Mouse (Mus musculus) kidney, adult 9 months (tissue): ENCODE data around the gene Dlgap3.

Experiments
- DNase-seq: peaks from one replicate; pipeline ENCODE4 v3.0.0; 2022

Gene Dlgap3

GRCm38 (mm10) chr4:127168914-127169345 is at the start of gene Dlgap3:
Dlgap3 (plus strand) TSS chr4:127169204.
- no peak for DNase-seq

- DNase-seq, result no peak
These were observed 45.6 kb upstream of the Dlgap3 start, which contains the start of gene Tmem35b for GRCm38 (mm10) chr4:127123391-127123790. Tmem35b (plus strand) TSS chr4:127123691.

GRCm38 (mm10) chr4:127124331-127124730 is 44.7 kb upstream of the Dlgap3 start:
- DNase-seq, result no peak

- DNase-seq, result peak; percentile 86
These were observed 43.1 kb upstream of the Dlgap3 start for GRCm38 (mm10) chr4:127125834-127126463.

- DNase-seq, result no peak
These were observed 34.3 kb upstream of the Dlgap3 start for GRCm38 (mm10) chr4:127134687-127135086.

- no peak for DNase-seq
These were observed 31.4 kb upstream of the Dlgap3 start for GRCm38 (mm10) chr4:127137591-127137990.

GRCm38 (mm10) chr4:127138486-127138885 is 30.5 kb upstream of the Dlgap3 start:
- no peak for DNase-seq

- DNase-seq, result no peak
These were observed 19.0 kb upstream of the Dlgap3 start for GRCm38 (mm10) chr4:127150031-127150430.

- DNase-seq, result no peak
These were observed 15.7 kb upstream of the Dlgap3 start for GRCm38 (mm10) chr4:127153345-127153744.

- no peak for DNase-seq
These were observed 13.2 kb upstream of the Dlgap3 start for GRCm38 (mm10) chr4:127155757-127156156.

GRCm38 (mm10) chr4:127157746-127158145 is 11.3 kb upstream of the Dlgap3 start:
- DNase-seq, result no peak

- no peak for DNase-seq
These were observed 5.1 kb upstream of the Dlgap3 start for GRCm38 (mm10) chr4:127163926-127164325.

GRCm38 (mm10) chr4:127167096-127167495 is 1.9 kb upstream of the Dlgap3 start:
- DNase-seq, result no peak

GRCm38 (mm10) chr4:127167731-127168130 is 1.3 kb upstream of the Dlgap3 start:
- DNase-seq, result no peak

- peak; percentile 6 for DNase-seq
These were observed 642 bp upstream of the Dlgap3 start for GRCm38 (mm10) chr4:127168211-127168913.

GRCm38 (mm10) chr4:127169346-127170221 is 580 bp downstream of the Dlgap3 start:
- peak; percentile 4 for DNase-seq

GRCm38 (mm10) chr4:127170866-127171265 is 1.9 kb downstream of the Dlgap3 start:
- no peak for DNase-seq

GRCm38 (mm10) chr4:127171341-127171905 is 2.4 kb downstream of the Dlgap3 start:
- DNase-seq, result no peak

GRCm38 (mm10) chr4:127172119-127172518 is 3.1 kb downstream of the Dlgap3 start:
- DNase-seq, result no peak

GRCm38 (mm10) chr4:127172614-127173013 is 3.6 kb downstream of the Dlgap3 start:
- no peak for DNase-seq

- DNase-seq, result peak; percentile 62
These were observed 4.5 kb downstream of the Dlgap3 start for GRCm38 (mm10) chr4:127173461-127173860.

- no peak for DNase-seq
These were observed 5.3 kb downstream of the Dlgap3 start for GRCm38 (mm10) chr4:127174075-127174899.
